Mouse (Mus musculus) adrenal gland, postnatal 14 days (tissue): ENCODE data around the gene Frmd8. TPM values are rescaled to one million over a fixed set of nuclear protein-coding genes. Genes with fewer than 3 reads are reported as not detected.

Experiments used
- DNase-seq: peaks from one replicate; pipeline ENCODE4 v3.0.0; 2021; ENCODE audit warnings: mixed read lengths
- total RNA-seq: library from RNA; stranded (reverse); gene quantifications from 2 replicates; pipeline ENCODE4 v1.2.3, GENCODE M21; 2021

The Frmd8 gene
- total RNA-seq, 1 experiment from 2014 or later, result 26.0 TPM

DNA sequence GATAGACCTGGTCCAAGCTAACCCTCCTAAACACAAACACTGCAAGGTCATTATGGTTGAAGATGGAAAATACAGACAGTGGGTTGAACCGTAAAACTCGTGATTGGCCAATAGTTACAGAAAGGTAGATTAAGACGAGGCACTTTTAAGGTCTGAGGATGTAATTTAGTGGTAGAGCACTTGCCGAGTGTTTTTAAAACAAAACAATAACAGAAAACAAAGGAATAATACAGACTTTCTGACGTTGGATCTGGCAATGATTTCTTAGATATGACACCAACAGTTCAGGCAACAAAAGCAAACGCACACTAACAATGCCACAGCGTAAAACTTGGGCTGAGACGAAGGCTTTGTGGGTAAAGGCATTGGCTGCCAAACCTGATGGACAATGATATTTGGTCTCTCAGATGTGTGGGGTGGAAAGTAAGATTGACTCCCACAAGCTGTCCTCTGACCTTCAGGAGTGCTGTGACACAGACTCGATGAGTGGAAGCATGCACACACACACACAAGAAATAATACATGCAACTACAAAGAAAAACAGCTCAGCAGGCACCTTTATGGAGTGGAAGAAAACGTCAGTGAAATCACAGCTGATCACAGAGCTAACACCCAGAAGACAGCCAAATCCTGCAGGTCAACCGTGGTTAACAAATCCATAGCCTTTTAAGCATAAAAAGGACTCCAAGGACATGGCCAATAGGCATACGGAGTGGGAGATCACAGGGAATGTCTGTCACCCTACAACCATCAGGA, 36.8 kb downstream of the Frmd8 start:
- peak; percentile 35 for DNase-seq

DNA sequence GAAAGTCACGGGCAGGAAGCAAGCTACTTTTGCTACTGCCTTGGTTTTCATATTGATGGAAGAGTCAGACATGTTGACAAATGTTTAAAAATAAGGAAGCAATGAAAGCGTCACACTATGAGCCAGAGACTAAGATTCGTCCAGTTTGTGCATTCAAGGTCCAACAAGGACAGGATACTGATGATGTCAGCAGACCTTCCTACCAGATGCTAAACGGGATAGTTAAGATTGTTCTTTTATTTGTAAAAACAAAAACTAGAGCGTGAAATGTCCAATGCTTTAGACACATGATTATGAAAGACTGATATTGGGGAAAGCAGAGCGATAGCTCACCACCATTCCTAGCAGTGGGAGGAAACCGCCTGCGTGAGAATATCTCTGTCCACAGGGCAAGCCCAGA, 37.5 kb downstream of the Frmd8 start:
- DNase-seq, result no peak

DNA sequence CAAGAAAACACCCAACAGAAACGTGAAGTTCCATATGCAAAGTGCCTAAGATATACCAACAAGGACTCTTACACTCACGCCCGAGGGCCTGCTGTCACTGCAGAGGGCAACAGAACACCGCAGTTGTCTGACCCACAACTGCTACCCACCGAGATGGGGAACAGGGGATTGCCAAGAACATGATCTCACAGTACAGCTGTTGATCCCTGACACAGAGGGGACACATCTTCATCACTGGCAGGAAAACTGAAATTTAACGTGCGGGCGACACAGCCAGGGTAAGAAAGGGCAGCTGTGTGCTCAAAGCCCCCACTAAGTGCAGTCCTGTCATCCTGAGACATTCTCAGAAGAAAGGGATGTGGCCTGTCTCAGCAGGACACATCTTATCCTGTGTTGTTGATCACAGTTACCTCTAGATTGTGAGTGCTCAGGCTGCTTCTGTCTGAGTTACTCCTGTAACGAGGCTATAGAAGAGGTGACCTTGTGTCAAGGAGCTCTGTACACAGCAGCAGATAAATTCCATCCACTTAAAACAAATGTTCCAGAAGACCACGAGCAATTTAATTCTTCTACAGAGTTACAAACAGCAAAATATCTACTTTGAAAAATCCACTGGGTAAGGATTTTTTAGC, 38.0 kb downstream of the Frmd8 start:
- DNase-seq, result peak; percentile 36

DNA sequence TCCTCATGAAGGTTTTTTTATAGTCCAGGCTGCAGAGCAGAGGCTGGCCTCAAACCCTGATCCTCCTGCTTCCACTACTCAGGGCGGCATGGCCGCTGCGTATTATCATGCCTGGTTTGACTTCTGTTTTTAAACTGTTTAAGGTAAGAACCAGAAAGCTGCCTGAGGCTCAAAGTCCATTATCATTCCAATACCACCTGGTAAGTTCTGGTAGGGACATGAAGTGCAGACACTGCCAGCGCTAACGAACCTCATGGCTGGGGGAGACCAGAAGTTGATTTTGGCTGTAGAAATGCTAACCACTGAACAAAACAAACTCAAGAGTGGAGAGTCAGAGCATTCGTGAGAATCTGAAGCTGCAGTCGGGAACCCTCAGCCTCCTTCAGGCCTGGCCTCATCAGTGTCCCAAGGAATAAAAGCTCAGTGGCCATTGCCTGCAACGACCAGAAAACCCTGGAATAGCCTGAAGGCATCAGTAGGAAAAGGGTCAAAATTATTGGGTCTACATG, 39.1 kb downstream of the Frmd8 start:
- DNase-seq, result no peak

- DNase-seq, result no peak
Measured at GRCm38 (mm10) chr19:5835054-5835921, 39.8 kb downstream of the Frmd8 start.

DNA sequence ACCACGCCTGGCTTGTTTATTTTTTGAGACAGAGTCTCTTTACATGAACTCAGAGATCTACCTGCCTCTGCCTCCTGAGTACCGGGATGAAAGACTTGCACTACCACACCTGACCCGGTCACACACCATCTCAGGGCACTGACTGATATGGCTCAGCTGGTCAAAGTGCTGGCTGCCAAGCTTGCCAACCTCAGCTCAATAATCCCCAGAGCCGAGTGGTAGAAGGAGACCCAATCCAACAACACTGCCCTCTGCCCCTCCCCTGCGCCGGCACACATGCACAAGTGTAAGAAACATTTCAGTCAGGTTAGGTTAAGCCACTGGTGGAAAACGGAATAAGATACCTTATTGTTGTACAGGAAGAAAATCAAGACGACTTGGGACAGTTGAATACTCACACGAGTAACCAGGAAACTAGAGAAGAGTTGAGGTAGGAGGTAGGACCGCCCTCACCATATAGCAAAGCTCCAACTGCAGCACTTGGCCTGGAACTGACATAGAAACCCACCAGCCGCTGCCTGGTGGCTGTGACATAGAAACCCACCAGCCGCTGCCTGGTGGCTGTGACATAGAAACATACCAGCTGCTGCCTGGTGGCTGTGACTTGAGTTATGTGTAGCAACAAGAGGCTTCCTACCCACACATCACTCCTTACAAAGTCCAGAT, 40.7 kb downstream of the Frmd8 start:
- peak; percentile 49 for DNase-seq

DNA sequence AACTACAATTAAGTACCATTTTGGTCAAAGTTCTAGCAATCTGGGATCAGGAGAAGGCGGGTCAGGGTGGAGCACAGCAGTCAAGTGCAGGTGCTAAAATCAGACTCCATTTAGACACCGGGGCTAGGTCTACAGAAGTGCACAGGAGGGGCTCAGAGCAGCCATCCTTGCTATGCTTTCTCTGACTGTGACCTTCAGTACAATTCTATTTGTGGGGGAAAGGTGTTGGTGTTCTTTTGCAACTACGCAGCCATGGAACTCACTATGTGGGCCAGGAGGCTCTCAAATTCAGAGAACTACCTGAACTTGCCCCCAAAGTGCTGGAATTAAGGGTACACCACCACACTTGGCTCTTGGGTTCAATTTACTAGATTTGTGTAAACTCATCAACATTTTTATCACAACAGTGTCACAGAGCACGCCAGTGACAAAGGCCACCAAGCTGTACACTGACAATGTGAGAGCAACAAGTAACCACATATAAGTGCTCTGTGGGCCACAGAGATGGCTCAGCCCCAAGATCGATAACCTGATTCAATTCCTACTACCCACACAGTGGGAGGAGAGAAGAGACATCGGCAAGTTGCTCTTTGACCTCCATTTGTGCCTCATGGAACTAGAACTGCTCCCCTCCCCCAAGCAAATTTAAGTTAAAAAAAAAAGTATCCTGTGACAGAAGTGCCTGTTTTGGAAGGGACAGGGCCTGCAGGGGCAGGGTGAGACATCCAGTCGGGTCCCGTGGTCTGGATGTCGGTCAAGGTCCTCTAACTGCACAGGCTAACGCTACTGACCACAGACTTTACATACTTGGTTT, 41.6 kb downstream of the Frmd8 start:
- peak; percentile 62 for DNase-seq

DNA sequence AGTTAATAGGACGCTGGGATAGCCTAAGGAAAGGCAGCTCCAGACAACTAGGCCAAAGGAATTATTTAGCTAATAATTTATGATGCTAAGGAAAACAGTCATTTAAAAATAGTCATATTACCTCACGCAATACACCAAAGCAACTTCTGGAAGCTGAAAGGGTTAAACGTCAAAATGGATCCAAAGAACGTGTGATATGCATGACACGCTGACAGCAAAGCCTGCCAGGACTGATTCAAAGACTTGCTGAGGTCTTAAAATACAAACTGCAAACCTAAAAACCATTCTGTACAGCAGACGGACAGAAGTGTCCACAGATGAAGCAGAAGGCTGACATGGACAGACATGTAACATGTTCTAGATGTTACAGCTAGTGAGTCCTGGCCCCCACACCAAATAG, 42.7 kb downstream of the Frmd8 start:
- peak; percentile 10 for DNase-seq

DNA sequence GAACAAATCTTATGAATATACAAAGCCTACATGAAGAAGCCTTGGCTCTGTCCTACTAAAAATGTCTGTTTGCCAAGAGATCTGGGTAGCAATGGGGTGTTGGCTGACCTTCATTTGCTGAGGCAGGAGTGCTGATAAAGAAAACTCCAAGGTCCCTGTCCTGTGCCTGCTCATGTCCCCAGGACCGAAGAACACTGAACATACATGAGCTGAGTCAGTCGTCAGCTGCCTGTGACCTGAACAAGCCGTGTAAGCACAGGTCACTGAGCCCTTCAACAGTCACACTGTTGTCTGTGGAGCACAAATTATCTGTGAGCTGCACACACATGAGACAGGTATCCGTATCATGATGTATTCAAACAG, 43.1 kb downstream of the Frmd8 start:
- peak; percentile 67 for DNase-seq

DNA sequence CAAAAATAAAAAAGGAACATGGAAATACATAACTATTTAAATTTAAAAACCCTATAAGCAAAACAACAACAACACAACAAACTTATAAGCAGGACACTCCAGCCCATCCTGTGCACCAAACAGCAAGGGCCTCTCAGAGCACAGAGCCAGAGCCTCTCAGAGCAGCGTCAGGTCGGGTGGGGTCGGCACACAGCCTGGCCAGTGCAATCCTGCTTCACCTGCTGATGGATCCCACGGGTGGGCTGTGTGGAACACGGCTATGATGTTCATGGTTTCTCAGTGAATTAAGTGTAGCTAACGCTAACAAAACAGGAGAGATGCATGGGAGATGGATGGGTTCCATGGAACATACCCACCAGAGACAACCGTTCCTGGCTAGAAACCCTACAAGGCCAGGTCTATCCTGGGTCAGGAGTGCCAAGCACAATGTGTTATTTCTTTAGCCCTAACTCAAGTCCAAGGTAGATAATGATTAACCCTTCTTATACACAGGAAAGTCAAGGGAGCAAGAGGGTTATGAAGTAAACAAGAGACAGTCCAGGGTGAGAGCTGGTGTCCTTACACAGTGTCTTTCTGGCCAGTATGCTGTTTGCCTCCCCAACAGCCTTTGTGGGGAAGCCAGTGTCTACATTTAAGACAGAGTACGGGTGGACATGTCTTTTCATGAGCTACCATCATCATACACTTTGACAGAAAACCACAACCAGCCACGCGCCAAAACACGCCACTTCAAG, 43.7 kb downstream of the Frmd8 start:
- DNase-seq, result peak; percentile 14

- no peak for DNase-seq
Measured at GRCm38 (mm10) chr19:5830776-5831175, 44.3 kb downstream of the Frmd8 start.

DNA sequence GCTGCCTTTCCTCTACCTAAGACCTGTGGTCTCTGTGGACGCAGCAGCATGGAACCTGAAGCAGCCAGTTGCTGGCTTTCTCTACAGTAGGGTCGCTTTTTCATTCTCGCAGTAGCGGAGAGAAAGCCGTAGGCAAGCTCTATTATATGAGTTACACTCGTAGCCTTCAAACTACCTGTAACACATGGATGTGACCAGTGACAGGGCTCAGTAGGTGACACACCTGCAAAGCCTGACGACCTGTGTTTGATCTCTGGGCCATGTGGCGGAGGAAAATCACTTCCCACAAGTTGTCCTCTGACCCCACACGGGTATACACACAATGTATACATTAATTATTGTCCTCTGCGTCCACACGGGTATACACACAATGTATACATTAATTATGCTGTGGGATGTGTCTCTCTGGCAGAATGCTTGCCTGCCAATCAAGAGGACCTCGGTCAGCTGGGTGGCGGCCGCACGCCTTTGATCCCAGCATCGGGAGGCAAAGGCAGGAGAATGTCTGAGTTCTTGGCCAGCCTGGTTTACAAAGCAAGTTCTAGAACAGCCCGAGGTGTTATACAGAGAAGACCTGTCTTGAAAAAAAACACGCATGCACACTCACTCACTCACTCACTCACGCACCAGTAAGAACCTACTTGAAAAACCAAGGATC, 45.0 kb downstream of the Frmd8 start:
- DNase-seq, result no peak

- DNase-seq, result peak; percentile 34
Measured at GRCm38 (mm10) chr19:5828905-5829304, 46.2 kb downstream of the Frmd8 start.

- DNase-seq, result no peak
Measured at GRCm38 (mm10) chr19:5828155-5828554, 46.9 kb downstream of the Frmd8 start.

DNA sequence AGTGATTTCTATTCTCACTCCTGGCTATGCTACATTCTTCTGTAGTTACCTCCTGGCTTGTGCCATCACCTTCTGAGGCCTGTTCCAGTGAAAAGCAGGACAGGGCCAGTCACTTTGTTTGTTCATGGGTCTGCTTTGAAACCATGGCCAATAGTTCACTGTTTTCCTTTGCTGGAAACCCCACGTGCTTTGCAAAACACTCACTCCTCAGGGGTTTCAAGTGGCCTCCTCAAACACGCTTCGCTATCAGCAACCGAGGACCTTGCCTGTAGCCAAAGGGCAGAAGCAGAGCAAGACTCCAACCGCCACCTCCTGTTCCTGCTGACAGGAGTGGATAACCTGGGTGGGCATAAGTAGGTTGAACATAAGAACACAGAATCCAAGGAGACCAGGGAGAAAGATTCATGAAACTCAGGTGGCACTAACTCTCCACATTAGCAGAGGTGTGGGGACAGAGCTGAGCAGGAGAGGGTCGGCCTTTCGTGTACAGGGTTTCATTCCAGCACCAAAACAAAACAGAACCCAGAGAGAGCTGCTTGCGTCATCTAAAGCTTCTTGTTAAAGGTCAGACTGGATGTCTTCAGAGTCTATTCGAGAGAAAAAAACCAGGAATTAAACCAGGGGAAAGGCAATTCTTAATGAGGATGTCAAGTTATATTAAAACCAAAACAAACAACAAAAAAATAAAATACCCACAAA, 47.5 kb downstream of the Frmd8 start:
- peak; percentile 32 for DNase-seq

GRCm38 (mm10) chr19:5827044-5827443, 48.0 kb downstream of the Frmd8 start:
- no peak for DNase-seq

GRCm38 (mm10) chr19:5826731-5827002, 48.4 kb downstream of the Frmd8 start:
- no peak for DNase-seq

DNA sequence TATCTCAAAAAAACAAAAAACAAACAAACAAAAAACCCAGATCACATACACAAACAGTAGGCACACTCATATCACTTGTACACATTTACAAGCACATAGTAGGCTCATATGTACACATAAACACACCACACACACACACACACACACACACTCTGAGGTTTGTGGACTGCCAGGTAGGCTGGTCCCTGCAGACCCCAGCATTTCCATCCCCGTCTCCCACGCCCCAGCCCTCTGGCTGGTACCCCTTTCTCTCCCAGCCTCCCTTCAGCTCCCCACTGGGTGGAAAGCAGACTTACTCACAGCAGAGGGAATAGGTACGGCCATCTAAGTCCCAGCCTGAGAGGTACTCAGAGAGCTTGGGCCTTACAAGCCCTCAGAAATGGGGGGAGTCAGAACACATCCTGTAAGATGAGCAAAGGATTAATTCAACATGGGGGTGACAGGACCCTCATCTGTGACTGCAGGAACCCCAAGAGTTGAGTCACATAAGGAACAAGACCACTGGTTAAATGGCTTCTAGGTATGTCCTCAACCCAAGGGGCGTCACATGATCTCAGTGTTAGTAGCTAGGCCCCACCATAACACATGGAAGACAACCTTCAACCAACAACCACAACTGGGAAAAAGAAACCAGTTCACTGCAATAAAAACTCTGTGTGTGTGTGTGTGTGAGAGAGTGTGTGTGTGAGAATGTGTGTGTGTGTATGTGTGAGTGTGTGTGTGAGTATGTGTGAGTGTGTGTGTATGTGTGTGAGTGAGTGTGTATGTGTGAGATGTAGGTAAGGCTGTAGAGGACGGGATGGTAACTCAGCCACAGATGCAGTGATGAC, 49.0 kb downstream of the Frmd8 start:
- DNase-seq, result no peak
